Mouse (Mus musculus) layer of hippocampus, adult 18-20 months (tissue): ENCODE measurements around the gene Epp13. TPM values are rescaled to one million over a fixed set of nuclear protein-coding genes. Genes with fewer than 3 reads are reported as not detected.
"Not testable (repeated sequence)": the region's sequence is repeated elsewhere in the genome, so short reads cannot be mapped to it uniquely, and the experiment has no call there.

Experiments
- DNase-seq, 2 experiments: peaks; one replicate each; pipeline ENCODE4 v3.0.0; 2022; ENCODE audit warnings: low spot score in 2 of 2
- total RNA-seq, 2 experiments: library from RNA; stranded (reverse); gene quantifications; 2 replicates each; pipeline ENCODE4 v1.2.3; 2021

Epp13 gene
- total RNA-seq, 2 experiments from 2014 or later: not detected

DNA sequence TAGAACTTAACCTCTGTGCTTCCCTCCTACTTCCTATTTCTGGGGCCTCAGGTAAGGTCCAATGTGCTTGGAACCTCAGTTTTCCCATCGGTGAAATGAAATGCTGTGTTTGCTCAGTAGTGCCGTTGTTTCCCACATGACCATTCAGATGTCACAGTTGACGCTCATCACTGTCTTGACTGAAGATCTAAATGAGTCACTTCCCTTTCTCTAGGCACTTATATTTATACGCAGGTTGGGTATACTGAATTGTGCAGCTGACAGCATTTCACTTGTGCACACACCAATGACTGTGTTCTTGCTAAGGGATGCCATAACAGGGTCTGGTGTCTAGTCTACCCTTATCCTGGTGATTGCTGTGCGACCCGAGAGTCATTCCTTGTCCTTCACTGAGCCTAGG, 32.9 kb downstream of the Epp13 start:
- peak in 1 of 2 experiments; percentile 13 for DNase-seq

- DNase-seq: peak; percentile 97 to 99
Measured at GRCm38 (mm10) chr7:6285842-6286705, 33.6 kb downstream of the Epp13 start, which contains the start of gene Zfp667. Zfp667 (plus strand) TSS chr7:6286579.

DNA sequence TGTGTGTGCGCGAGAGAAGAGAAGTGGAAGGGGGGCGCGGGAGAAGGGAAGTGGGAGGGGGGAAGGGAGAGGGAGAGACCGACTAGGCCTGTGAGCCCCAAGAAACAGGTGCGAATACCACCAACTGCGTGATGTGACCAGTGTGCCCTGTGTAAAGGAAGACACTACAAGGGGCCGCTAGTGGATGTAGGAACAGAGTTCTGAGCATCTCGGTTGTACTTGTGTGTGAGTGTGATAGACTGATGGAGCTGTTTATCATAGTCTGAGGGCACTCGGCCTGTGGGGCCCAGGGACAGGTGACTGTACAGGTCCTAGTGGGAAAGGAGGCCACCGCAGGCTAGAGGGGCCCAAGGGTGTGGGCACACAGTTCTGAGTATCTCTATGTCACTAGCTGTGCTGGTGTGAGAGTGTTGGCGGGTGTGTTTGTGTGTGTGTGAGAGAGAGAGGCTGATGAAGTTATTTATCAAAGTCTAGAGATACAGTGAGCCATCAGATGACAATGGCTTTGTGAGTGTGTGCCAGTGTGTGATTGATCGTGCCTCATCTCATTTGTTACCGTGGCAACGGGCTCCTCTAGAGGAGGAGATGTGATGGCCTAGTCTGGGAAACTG, 34.5 kb downstream of the Epp13 start:
- DNase-seq: peak; percentile 39 to 78

DNA sequence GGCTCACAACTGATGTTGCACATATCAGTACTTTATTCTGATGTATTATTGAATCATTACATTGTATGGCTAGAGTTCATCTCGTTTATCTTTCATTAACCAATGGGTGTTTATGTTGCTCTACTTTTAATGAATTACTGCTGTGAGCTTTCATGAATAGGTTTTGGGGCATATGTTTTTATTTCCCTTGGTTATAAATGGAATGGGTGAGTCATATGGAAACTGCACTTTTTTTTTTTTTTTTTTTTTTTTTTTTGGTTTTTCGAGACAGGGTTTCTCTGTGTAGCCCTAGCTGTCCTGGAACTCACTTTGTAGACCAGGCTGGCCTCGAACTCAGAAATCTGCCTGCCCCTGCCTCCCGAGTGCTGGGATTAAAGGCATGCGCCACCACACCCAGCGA, 38.6 kb downstream of the Epp13 start:
- DNase-seq: not testable (repeated sequence)

DNA sequence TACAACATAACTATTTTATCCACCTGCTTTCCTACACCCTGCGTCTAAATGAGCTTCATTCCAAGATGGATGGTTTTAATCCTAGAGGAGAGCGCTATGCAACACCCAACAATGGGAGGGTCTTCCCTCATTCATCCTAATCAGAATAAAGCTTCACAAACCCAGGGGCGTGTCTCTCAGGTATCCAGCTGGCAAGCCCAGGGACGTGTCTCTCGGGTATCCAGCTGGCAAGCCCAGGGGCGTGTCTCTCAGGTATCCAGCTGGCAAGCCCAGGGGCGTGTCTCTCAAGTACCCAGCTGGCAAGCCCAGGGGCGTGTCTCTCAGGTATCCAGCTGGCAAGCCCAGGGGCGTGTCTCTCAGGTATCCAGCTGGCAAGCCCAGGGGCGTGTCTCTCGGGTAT, 48.3 kb downstream of the Epp13 start:
- not testable (repeated sequence) for DNase-seq

- peak; percentile 22 to 51 for DNase-seq
Measured at GRCm38 (mm10) chr7:6330458-6331232, 78.1 kb downstream of the Epp13 start.

GRCm38 (mm10) chr7:6331233-6331956, 78.9 kb downstream of the Epp13 start, which contains the start of gene Zfp583:
Zfp583 (minus strand) TSS chr7:6331285.
- DNase-seq: peak; percentile 86 to 91

Other genes starting within 250 kb of the Epp13 start
- not detected for gene Vmn1r65, start 241.7 kb upstream of the Epp13 start, total RNA-seq
- not detected for gene Nlrp4c, start 207.5 kb upstream of the Epp13 start, total RNA-seq
- 10 to 100 TPM; 27.5 to 28.5 TPM for gene Zfp787, start 96.7 kb upstream of the Epp13 start, total RNA-seq
- gene Zfp444, start 80.5 kb upstream of the Epp13 start, total RNA-seq: 10 to 100 TPM; 45.8 to 61.9 TPM
- gene Galp, start 55.6 kb upstream of the Epp13 start, total RNA-seq: not detected
- not detected for gene Zscan5b, start 30.4 kb upstream of the Epp13 start, total RNA-seq
- 10 to 100 TPM; 17.0 to 19.5 TPM for gene Zfp667, start 33.9 kb downstream of the Epp13 start, total RNA-seq
- 10 to 100 TPM in 1 of 2 experiments, 1 to 10 TPM in 1; 9.8 to 10.1 TPM for gene Zfp583, start 78.6 kb downstream of the Epp13 start, total RNA-seq
- 1 to 10 TPM; 6.2 to 6.3 TPM for gene Gm3854, start 91.0 kb downstream of the Epp13 start, total RNA-seq
- gene Zfp78, start 110.6 kb downstream of the Epp13 start, total RNA-seq: 1 to 10 TPM; 4.8 to 6.9 TPM
- 1 to 10 TPM; 7.5 to 8.6 TPM for gene Zfp28, start 130.6 kb downstream of the Epp13 start, total RNA-seq
- gene Smim17, start 146.0 kb downstream of the Epp13 start, total RNA-seq: 10 to 100 TPM; 20.3 to 21.6 TPM
- gene Gm20715, start 157.6 kb downstream of the Epp13 start, total RNA-seq: under 1 TPM; 0.42 to 0.61 TPM
- gene Olfr1344, start 186.0 kb downstream of the Epp13 start, total RNA-seq: 1 to 10 TPM; 1.5 to 1.7 TPM
- under 1 TPM in 1 of 2 experiments, not detected in 1; 0.05 TPM for gene Olfr1336, start 203.5 kb downstream of the Epp13 start, total RNA-seq
- gene Olfr1346, start 214.4 kb downstream of the Epp13 start, total RNA-seq: not detected
- gene Olfr5, start 234.2 kb downstream of the Epp13 start, total RNA-seq: not detected
- gene Olfr1347, start 247.0 kb downstream of the Epp13 start, total RNA-seq: not detected